Mouse (Mus musculus): ENCODE results near the gene Psmd9.

Gene Psmd9

DNA sequence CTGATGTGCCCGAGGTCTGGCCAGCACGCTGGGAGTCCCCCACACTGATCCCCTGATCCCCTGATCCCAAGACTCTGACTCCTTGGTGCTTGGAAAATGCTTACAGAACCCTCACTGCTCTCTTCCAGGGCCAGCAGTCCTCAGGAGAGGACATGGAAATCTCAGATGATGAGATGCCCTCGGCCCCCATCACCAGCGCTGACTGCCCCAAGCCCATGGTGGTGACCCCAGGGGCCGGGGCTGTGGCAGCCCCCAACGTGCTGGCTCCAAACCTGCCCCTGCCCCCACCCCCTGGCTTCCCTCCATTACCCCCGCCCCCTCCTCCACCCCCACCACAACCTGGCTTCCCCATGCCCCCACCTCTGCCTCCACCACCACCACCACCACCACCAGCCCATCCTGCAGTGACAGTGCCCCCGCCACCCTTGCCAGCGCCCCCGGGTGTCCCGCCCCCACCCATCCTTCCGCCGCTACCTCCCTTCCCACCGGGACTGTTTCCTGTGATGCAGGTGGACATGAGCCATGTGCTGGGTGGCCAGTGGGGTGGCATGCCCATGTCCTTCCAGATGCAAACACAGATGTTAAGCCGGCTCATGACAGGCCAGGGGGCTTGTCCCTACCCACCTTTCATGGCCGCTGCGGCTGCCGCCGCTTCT lies 17.4 kb upstream of the Psmd9 start:
- DNase-seq = peak; percentile 22

DNA sequence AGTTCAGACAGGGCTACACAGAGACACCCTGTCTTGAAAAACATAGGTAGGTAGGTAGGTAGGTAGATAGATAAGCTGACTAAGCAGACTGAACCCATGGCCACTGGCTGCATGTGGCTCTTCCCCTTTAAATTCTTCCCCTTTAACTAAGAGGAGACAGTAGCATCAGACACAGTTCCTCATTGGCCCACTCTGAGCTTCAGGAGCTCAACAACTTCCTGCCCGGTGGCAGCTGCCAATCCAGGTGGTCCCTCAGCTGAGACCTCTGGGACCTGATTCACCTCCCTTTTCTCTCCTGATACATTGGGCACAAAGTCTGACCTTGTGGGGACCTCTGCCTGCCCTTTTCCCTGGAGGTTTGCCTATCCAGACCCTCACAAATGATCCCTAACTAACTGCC lies 16.3 kb upstream of the Psmd9 start:
- DNase-seq = no peak

DNA sequence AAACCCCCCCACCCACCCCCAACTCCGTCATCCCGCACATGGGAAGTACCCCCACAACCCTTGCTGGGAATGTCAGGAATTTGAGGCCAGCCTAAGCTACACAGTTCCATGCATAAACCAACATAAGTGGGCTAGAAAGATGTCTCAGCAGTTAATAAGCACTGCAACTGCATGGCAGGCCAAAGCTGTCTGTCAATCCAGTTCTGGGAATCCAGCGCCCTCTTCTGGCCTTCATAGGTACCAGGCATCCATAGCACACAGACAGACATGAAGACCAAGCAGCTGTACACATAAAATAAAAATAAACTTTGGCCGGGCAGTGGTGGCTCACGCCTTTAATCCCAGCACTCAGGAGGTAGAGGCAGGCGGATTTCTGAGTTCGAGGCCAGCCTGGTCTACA lies 13.8 kb upstream of the Psmd9 start:
- peak; percentile 67 for DNase-seq

DNA sequence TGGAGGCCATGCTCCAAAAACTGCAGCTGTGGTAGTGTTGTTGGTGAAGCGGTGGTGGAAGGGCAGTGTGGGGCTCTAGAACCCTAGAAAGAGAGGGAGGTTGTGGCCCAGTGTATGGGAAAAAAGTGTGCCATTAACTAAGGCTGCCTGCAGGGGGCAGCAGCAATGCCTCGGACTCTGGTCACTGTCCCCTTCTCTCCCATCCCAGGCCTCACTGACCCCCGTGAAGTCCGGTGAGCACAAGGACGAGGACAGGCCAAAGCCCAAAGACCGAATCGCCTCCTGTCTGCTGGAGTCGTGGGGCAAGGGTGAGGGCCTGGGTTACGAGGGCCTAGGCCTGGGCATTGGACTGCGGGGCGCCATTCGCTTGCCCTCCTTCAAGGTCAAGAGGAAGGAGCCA lies 12.4 kb upstream of the Psmd9 start:
- DNase-seq = peak; percentile 26

DNA sequence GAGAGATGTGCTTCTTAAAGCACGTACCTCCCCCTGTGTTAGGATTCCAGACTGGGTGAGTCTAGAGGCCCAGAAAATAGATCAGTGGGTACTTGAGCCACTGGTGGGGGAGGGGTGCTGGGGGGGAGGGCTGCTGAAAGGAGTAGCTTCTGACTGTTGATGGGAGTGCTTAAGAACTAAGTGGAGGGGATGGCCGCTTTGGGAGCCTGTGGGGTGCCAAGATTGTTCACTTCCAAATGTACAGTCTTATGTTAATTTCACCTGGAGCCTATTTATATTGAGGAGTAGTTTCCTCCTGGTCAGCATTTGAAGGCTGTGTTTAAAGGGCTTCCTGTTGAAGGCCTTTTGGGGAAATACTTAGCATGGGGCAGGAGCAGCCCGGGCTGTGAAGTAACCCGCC lies 11.2 kb upstream of the Psmd9 start:
- DNase-seq = no peak

DNA sequence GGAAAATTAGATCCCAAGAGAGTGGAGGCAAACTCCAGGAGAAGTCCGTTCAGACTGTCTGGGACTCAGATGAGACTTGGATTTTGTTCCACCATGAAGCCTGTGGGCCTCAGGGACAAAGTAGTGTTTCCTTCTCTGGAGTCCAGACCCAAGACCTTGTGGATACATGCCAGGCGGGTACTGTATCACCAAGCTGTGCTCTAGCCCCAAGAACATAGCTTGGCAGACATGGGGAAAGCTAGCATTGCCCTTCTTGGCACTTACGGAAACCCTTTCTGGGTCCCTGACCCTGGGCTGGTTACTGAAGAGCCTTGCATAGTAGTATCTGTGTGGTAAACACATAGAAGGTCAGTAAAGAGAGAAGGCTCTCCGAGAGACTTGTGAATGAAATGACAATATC lies 9.8 kb upstream of the Psmd9 start:
- DNase-seq = no peak

DNA sequence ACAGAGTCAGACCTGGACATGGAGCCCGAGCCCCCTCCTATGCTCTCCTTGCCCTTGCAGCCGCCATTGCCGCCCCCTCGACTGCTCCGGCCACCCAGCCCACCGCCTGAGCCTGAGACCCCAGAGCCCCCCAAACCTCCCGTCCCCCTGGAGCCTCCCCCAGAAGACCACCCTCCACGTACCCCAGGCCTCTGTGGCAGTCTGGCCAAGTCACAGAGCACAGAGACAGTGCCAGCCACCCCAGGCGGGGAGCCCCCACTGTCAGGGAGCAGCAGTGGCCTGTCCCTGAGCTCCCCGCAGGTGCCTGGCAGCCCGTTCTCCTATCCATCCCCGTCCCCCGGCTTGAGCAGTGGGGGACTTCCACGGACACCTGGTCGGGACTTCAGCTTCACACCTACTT lies 9.3 kb upstream of the Psmd9 start:
- no peak for DNase-seq

DNA sequence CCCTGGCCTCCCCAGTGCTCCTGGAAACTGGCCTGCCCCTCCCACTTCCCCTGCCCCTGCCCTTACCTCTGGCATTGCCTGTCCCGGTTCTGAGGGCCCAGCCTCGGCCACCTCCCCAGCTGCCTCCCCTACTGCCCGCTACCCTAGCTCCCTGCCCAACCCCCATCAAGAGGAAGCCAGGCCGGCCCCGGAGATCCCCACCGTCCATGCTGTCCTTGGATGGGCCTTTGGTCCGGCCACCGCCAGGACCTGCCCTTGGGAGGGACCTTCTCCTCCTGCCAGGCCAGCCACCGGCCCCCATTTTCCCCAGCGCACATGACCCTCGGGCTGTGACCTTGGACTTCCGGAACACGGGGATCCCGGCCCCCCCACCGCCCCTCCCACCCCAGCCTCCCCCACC lies 8.9 kb upstream of the Psmd9 start:
- DNase-seq = no peak

DNA sequence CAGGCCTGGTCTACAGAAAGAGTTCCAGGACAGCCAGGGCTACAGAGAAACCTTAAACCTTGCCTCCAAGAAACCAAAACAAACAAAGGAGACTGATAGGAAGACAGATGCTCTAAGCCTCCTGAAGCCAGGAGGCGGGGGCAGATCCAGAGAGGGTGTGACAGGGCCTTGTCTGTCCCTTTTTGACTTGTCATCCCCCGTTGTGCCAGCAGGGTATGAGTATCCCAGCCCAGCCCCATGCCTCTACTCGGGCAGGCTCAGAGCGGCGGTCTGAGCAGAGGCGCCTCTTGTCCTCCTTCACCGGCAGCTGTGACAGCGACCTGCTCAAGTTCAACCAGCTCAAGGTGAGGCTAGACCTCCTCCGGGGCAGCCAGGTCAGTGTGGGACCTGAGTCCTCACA lies 6.3 kb upstream of the Psmd9 start:
- DNase-seq = no peak

DNA sequence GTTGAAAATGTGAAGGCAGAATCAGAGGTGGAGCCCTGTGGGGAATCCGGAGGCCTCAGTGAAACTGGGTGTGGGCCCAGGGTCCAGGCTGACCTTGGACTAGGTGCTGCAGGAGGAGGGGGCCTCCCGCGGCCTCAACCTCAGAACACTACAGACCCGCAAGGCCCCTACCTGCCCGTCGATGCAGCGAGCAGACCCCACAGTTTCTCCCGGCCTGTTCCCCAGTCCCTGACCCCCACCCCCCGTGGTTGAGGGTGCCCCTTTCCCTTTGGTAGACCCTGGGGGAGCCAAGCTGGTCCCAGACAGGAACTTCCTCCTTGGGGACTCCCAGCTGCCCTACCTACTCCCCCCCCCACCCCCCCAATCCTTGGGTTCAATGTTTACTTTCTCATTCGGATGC lies 2.8 kb upstream of the Psmd9 start:
- no peak for DNase-seq

DNA sequence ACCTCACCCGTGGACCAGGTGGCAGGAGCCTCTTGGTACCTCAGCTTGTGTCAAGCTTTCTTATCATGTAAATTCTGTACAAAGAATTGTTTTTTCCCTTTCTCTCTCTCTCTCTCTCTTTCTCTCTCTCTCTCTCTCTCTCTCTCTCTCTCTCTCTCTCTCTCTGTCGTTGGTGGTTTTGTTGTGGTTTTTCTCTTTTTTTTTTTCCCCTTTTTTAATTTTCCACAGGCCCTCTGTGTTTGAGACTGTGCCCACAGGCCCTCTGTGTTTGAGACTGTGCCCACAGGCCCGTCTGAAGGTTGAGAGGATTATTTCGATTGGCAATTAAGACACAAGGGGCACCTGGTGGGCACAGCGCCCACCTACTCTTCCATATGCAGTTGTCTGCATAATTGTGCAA lies 1.6 kb upstream of the Psmd9 start:
- no peak for DNase-seq

DNA sequence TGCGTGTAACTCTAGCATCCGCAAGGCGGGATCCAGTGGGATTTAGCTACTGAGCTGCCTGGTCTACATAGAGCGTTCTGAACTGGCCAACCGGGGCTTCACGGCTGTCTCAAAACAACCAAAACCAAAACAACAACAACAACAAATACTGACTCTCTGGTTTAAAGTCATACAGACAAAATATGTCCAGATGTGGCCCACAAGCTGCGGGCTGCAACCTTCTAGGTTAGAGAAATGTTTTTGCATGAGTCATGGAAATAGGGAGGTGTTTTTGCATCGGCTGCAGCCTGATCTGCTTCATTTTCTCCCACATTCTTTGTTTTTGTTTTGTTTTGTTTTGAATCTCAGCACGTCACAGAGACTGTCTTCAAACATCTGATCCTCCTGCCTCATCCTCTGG lies 1.2 kb downstream of the Psmd9 start:
- DNase-seq = no peak

DNA sequence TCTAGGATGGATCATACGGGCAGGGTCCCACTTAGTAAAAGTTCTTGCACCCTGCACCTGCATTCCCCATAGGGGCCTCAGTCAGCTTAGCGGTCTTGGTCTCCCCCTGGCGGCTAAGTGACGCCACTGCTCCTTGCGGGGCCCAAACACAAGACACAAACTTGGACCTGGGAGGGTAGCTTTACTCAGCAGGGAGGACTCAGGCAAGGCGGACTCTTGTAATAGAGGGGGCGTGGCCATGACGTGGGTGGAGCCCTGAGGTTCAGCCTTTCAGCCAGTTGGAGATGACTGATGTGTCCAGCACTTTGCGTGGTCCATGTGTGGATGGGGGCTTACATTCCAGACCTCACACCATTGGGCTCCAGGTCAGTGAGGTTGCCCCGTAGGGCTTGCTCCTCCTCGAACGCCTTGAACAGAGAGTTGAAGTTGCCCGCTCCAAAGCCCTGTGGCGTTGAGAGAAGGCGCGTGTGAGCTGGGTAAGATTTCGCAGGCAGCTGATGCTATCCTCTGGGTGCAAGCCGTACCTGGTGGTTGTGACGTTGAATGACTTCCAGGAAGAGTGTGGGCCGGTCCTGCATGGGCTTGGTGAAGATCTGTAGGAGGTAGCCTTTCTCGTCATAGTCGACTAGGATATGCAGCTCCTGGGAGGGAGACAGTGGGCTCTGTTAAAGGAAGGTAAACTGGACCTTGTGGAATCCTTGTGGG lies 2.6 kb downstream of the Psmd9 start:
- DNase-seq = peak; percentile 75

DNA sequence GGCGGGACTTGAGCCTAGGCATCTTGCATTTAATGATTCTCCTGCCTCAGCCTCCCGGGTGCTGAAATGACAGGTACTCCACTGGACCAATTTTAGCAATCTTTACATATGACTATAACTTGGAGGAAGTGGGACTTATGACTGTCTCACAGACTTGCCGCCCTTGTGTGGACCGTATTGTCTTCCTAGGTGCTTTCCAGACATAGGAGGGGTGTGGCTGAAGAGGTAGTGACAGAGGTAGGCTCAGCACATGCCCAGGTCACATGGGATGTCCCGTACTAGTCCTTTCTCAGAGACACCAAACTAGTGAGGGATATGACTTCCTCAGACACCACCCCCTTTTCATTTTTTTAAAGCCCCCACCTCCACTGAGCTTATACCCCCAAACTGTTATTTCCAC lies 9.6 kb downstream of the Psmd9 start:
- no peak for DNase-seq

DNA sequence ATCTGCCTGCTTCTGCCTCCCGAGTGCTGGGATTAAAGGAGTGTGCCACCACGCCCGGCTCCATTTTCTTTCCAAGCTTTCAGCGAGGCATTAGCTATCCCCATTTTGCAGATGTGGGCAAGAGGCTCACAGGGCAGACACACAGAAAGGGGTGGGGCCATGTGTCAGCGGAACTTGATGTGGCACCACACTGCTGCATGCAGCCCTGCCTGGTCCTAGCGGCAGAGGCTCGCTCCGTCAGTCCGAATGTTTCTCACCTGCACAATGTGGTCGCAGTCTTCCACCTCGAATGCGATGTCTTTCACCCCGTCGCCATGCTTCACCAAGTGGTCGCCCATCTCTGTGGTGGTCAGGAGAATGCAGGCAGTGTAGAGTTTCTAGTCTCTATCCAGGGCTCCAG lies 11.2 kb downstream of the Psmd9 start:
- DNase-seq = no peak

DNA sequence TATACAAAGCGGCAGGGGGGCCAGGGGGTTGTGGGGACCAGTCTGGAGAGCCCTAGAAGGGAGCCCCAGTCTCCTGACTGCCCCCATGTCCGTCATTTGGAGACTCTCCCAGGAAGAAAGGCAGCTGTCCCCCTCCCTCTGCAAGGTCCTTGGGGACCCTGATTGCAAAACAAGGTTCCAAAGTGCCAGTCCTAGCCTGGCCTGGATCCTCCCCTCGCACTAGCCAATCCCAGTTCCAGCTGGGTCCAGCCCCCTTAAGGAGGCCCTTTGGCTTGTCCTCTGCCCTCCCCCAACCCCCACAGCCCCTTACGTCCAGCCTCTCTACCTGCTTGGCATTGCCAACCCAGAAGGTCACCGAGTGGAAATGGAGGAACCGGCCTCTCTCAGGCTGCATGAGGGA lies 12.3 kb downstream of the Psmd9 start:
- DNase-seq = no peak

DNA sequence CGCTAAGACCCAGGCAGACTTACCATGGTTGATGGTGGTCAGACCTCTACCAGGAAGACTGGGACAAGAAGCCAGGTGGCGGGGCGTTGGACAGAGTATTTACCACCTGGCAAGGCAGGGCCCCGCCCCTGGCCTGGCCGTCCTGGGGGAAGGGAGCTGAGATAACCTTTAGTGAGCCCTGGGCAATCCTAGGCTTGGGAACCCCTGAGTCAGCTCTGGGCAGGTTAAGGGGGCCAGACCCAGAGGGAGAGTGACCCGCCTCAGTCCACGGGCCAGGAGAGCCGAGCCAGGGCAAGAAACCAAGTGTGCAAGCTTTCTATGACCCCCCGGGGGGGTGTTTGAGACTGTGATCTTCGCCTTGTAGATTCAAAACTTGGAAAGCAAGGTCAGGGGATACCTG lies 13.4 kb downstream of the Psmd9 start, which contains the start of gene Hpd:
Hpd (minus strand) TSS at position 77 of the 400 bp plus-strand sequence.
- no peak for DNase-seq

DNA sequence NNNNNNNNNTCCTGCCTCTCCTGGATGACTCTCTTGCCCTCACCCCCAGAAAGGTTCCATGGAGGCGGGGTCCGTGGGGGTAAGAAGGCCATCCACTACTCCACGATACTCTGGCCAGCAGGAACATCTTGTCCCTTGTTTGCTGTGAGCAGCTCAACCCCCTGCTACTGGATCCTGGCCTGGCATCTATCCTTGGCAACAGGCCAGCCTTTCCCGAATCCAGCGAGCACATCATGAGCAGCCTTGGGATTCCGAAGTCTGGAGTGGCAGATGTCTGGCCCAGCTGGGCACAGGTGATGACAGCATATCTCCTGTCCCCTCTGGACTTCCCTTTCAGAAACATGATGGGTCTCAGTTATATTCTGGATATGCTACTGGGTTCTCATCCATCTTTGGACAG lies 16.8 kb downstream of the Psmd9 start:
- no peak for DNase-seq

DNA sequence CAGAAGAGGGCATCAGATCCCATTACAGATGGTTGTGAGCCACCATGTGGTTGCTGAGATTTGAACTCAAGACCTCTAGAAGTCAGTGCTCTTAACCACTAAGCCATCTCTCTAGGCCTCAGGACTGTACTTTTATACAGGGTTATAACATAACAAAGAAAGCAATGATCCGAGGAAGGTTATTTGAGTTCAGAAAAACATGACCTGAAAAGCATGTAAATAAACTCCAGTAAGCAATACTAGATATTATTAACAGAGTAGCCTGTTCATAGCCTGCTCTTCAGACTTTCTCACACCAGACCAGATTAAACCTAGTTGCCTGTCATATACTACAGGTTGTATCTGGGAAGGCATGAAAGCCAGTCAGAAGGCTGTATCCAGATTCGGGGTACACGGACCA lies 18.1 kb downstream of the Psmd9 start:
- DNase-seq = no peak

DNA sequence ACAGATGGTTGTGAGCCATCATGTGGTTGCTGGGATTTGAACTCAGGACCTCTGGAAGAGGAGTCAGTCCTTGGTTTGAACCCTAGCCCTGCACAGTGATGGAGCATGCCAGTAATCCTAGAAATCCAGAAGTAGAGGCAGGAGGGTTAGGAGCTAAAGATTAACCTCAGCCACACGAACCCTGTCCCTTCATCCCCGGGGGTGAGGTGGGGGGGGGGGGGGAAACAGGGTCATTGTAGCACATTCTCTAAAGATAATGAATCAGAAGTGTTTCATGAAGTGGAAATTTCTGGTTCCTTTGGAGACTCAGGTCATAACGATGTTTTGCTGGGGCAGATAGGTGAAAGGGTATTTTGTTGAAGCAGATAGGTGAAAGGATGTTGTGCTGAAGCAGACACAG lies 21.7 kb downstream of the Psmd9 start:
- no peak for DNase-seq

DNA sequence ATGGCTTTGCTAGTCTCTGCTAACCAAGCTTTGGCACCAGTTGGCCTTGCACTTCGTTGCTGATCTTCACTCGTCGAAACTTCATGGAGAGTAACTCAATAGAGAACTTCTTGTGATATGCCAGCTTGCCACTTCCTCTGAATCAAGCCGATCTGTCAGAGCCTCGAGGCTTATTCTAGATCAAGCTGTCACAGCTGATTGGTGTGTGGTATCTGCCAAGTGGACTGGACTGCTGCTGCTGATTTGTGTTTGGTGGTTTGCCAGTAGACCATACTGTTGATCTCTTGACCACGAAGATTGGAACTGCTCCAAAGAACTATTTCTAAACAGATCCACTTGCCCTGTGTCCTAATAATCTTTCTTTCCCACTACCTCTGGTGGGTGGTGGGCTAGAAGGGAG lies 22.2 kb downstream of the Psmd9 start:
- no peak for DNase-seq

DNA sequence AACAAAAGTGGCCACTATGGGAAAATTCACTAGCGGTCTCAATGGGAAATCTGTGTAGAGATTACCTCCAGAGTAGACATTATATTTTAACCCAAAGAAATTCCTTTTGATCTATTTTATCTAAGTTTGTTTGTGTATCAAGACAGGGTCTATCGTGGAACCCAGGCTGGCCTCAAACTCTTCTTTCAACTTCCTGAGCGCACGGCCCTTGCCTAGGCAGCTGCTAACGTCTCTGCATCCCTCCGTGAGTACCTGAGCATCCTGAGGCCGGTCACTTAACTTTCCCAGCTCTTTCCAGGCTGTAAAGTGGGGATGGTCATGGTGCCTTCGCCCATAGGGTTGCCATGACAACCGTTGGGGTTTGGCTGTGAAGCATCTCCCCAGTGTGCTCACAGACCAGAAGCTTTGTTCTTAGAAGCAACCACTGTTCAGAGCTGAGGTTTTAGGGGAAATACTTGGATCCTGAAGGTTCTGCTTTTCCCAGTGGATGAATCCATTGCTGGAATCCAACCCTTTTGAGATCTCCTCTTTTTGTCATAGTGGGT lies 23.5 kb downstream of the Psmd9 start:
- no peak for DNase-seq

DNA sequence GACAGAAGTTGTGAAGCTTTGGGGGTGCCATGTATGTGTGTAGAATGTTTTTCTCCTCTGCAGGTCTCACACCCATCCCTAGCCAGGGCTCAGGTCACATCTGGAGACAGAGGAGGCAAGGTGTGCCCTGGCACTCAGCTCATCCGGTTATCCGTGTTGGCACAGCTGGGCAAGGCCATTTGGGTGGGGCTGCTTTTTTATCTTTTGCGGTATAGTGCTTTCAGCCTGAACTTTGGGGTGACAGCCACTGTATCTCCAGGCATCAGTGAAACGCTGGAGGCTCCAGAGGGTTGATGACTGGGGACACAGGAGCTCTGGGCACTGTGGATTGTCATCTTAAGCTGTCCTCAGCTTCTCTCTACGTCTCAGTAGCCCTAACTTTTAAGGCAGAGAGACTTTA lies 24.2 kb downstream of the Psmd9 start:
- DNase-seq = no peak

DNA sequence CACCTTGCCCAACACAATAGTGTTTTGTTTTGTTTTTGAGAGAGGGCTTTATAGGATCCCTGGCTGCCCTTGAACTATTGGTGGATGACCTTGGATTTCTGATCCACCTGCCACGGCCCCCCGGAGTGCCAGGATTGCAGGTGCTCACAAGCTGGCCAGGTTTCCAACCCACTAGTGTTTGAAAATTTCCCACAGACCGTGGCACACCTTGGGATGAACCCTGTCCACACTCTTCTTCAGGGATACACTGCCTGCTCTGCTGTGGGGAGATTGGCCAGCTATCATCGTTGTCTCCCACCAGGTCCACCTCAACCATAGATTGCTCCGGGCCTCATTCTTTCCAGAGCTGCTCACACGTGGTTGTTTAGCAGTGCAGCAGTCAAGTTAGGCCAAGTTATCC lies 25.6 kb downstream of the Psmd9 start:
- no peak for DNase-seq

DNA sequence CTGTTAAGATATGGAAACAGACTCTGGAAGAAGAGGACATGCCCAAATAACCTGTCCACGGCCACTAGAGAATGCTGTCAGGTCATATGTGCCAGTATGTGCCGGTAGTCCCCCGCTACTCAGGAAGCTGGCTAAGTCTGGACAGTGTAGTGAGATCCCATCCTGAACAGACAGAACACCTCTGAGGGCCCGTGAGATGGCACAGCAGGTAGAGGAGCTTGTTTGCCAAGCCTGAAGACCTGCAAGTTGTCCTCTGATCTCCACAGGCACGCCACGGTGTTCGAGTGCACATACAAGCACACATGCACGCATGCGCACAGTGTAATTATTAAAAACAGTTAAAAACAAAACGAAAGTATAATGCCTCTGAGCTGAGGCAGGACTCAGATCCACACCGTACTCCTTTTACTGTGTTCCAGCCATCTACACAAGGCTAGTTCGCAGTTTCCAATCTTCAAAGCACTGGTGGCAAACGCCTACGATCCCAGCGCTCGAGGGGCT lies 26.3 kb downstream of the Psmd9 start:
- DNase-seq = no peak
